Mouse (Mus musculus) embryonic facial prominence, embryonic 11.5 days (tissue): ENCODE measurements around the gene Pik3cd. TPM values are rescaled to one million over a fixed set of nuclear protein-coding genes. Genes with fewer than 3 reads are reported as not detected.

ENCODE experiments used
- ATAC-seq: fragments of 200-750 bp; cut with Nextera tagmentation; replicated peaks from 2 replicates; pipeline ENCODE4 v1.8.0; 2017; ENCODE audit warnings: low read depth; ENCODE audit not compliant: insufficient number of reproducible peaks, low FRiP score, low TSS enrichment
- DNase-seq: peaks from one replicate; pipeline ENCODE4 v3.0.0-alpha.2; 2015; ENCODE audit warnings: low spot score
- H3K27ac ChIP-seq: fragments of 300-500 bp; sonication (generic); replicated peaks from 2 replicates; pipeline ENCODE4 v1.5.1; 2014; ENCODE audit warnings: mild to moderate bottlenecking, low read depth, low read length, control low read depth
- H3K27me3 ChIP-seq: fragments of 300-500 bp; sonication (generic); 2 replicates; pipeline ENCODE4 v1.6.1; 2014; ENCODE audit warnings: mild to moderate bottlenecking, low read length, moderate library complexity, mixed read lengths; ENCODE audit not compliant: control insufficient read depth, insufficient read depth
- H3K36me3 ChIP-seq: fragments of 300-500 bp; sonication (generic); replicated peaks from 2 replicates; pipeline ENCODE4 v1.6.1; 2014; ENCODE audit warnings: low read depth, mild to moderate bottlenecking, low read length, moderate library complexity, mixed read lengths; ENCODE audit not compliant: control insufficient read depth, insufficient read depth
- H3K4me1 ChIP-seq: fragments of 300-500 bp; sonication (generic); 2 replicates; pipeline ENCODE4 v1.6.1; 2014; ENCODE audit warnings: low read length, mixed read lengths; ENCODE audit not compliant: control insufficient read depth, insufficient read depth
- H3K4me2 ChIP-seq: fragments of 300-500 bp; sonication (generic); 2 replicates; pipeline ENCODE4 v1.6.1; 2014; ENCODE audit warnings: low read depth, mild to moderate bottlenecking, control low read depth, low read length, moderate library complexity
- H3K4me3 ChIP-seq: fragments of 300-500 bp; sonication (generic); 2 replicates; pipeline ENCODE4 v1.5.1; 2014; ENCODE audit warnings: low read depth, low read length, control low read depth
- H3K9ac ChIP-seq: fragments of 300-500 bp; sonication (generic); replicated peaks from 2 replicates; pipeline ENCODE4 v1.6.1; 2014; ENCODE audit warnings: mild to moderate bottlenecking, control low read depth, low read length
- H3K9me3 ChIP-seq: fragments of 300-500 bp; sonication (generic); replicated peaks from 2 replicates; pipeline ENCODE4 v1.6.1; 2016; ENCODE audit warnings: mild to moderate bottlenecking, low read length, inconsistent platforms, mixed read lengths; ENCODE audit not compliant: control insufficient read depth
- WGBS: fragments of 180-500 bp; shearing (Covaris S2); extraction: QIAGEN DNeasy Blood & Tissue Kit; methylation state at CpG from one replicate; pipeline ENCODE4 v1.1.7; 2014; 5-methylcytosine and 5-hydroxymethylcytosine counted together
- polyA plus RNA-seq: library from polyadenylated mRNA; unstranded; fragments of >200 nt; fragmentation: Nextera tagmentation; extraction: Ambion mirVana; gene quantifications from 2 replicates; pipeline ENCODE4 v1.2.1, GENCODE M21; 2014

Gene Pik3cd
- polyA plus RNA-seq, 1 experiment from 2014 or later: 4.2 TPM

DNA sequence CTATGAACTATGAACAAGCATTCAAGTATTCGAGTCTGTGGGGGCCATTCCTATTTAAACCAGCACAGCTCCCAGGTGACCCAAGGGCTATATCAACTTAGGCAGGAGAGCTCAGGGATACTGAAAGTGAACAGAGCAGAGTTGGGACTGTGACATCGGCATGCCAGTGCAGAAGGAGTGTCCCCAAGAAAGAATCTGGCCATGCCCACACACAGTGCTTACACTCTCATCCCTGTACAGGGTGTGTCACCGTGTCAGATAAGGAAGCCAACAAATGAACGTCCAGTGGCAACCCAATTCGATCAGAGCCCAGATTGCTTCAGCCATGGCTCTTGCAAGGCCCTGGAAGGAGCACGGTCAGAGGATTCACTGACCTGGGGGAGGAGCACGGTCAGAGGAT lies 2.9 kb upstream of the Pik3cd start:
- H3K9ac ChIP-seq: no peak overlapping the region; the same call in 1 of the 2 replicates
- 70% methylated on average over 7 of the region's 7 CpGs for WGBS
- no peak for ATAC-seq
- no peaks in the 10 kb centered on the region for H3K4me1 ChIP-seq
- no peak overlapping the region for H3K4me3 ChIP-seq
- no peak overlapping the region for H3K4me2 ChIP-seq
- H3K9me3 ChIP-seq: no peaks in the 10 kb centered on the region
- no peak overlapping the region for H3K27ac ChIP-seq
- no peaks in the 10 kb centered on the region for H3K27me3 ChIP-seq
- DNase-seq: no peak
- H3K36me3 ChIP-seq: no peaks in the 10 kb centered on the region

DNA sequence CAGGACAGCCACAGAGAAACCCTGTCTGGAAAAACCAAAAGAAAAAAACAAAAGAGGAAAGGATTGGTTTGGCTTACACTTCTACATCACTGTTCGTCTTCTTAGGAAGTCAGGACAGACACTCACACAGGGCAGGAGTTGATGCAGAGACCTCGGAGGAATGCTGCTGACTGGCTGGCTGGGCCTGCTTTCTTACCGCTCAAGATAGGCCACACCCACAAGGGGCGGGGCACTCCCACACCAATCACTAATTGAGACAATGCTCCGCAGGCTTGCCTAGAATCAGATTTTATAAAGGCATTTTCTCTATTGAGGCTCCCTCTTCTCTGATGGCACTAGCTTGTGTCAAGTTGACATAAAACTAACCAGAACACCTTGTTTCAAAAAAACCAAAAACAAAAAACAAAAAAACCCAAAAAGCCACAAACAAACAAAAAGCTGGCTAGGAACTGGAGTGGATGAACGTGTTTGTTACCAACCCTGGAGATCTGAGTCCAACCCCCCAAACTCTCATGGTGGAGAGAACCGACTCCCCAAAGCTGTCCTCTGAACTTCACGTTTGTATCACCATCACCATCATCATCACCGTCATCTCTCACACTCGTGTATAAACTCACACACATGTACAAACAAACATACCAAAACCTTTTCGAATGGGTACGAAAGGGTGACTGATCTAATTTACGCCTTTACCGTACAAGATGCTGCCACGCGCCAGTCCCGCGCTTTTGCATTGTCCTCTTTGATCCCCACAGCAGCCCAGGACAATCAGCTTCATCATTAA lies 753 bp downstream of the Pik3cd start:
- DNase-seq: peak; percentile 50
- no peaks in the 10 kb centered on the region for H3K9me3 ChIP-seq
- 60% methylated on average over 18 of the region's 18 CpGs for WGBS
- no peak overlapping the region for H3K4me3 ChIP-seq
- no peaks in the 10 kb centered on the region for H3K4me1 ChIP-seq
- H3K4me2 ChIP-seq: no peak overlapping the region
- H3K27ac ChIP-seq: no peak overlapping the region
- no peak overlapping the region for H3K9ac ChIP-seq
- ATAC-seq: no peak
- H3K27me3 ChIP-seq: peaks cover 12% of the 10 kb centered on the region
- no peaks in the 10 kb centered on the region for H3K36me3 ChIP-seq

DNA sequence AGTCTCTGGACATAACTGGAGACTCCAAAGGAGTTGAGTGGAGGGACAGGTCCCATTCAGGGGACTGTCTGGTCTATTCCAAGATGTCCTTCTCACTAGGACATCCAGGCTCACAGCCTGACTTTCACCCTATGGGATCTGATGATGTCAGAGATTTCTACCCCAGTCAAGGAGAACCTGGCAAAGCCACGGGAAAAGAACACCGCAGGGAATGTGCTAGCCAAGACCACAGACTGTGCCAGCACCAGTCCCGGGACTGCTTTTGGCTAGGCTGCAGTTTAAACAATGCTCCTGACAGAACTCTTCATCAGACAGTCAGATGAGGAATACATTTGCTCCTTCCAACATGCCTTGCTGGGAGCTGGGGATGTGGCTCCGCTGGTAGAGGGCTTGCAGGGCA lies 2.4 kb downstream of the Pik3cd start:
- H3K36me3 ChIP-seq: no peaks in the 10 kb centered on the region
- H3K9ac ChIP-seq: no peak overlapping the region
- no peaks in the 10 kb centered on the region for H3K4me1 ChIP-seq
- no peak for ATAC-seq
- no peak overlapping the region for H3K4me2 ChIP-seq
- DNase-seq: no peak
- no peaks in the 10 kb centered on the region for H3K9me3 ChIP-seq
- no peak overlapping the region for H3K4me3 ChIP-seq
- H3K27me3 ChIP-seq: peaks cover 12% of the 10 kb centered on the region
- no peak overlapping the region for H3K27ac ChIP-seq
- 84% methylated on average over 4 of the region's 4 CpGs for WGBS

DNA sequence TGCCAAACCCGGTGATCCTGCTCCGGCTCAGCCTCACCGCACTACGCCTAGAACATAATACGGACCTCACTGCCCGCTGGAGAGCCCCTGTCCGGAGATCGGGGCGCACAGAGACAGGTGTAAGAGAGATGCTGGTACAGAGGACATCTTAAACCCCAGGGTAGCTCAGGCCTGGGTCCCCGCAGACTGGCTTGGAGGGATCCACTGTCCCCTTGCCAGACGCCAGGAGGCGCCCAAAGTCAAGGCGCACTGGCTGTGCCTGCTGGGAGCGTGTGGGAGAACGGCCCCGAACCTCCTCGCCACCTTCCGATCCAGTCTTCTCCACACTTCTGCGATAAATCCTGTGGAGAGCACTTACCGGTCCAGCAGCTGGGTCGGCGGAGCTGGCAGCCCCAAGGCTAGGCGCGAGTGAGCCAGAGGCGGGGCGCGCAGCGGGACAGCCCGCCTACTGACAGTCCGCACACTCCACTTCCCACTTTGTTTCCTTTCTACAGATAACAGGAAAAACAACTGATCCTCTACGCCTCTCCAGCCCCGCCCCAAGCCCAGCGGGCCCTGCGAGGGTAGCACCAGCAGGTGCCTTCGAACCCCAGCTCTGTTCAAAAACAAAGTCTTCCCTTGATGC lies 4.1 kb downstream of the Pik3cd start:
- Histone ChIP-seq H3K4me3 (peak overlapping the region; percentile 40), H3K27me3 (peaks cover 12% of the 10 kb centered on the region), H3K4me2 (peak overlapping the region; percentile 87), H3K27ac (no peak overlapping the region), H3K9ac (peak overlapping the region; percentile 64), H3K36me3 (no peaks in the 10 kb centered on the region), H3K9me3 (no peaks in the 10 kb centered on the region), H3K4me1 (no peaks in the 10 kb centered on the region)
- under 1% methylated on average over 35 of the region's 35 CpGs for WGBS
- DNase-seq: peak; percentile 78
- ATAC-seq: peak; percentile 59

DNA sequence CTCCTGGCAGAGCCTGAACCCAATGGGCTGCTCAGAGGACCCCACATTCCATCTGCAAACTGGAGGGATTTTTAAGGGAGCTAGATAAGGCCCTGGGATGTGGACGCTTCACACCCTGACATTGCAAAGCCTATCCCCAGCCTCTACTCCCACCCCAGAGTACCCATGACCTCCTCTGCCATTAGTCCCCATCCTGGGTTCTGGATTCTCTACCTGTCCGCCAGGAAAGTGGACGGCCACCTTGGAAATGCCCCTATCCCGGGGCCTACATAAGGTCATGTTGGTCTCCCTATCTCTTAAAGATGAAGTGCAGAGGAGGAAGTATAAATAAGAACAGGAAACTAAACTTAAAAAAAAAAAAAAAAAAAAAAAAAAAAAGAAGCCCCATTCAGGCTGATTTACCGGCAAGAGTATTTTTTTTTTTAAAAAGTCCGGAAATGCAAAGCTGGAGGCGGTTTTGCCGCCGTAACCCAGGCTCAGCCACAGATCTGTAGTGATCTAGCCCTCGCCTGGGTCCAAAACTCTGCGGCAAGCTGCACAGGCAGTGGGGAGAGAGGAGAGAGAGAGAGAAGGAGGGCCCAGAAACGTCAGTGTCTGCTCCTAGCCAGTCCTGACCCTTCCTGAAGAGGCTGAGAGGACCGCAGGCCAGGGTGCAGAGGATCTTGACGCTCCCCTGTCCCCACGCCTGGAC lies 4.7 kb downstream of the Pik3cd start:
- Histone ChIP-seq H3K27me3 (peaks cover 12% of the 10 kb centered on the region), H3K9me3 (no peaks in the 10 kb centered on the region), H3K27ac (no peak overlapping the region), H3K4me1 (no peaks in the 10 kb centered on the region), H3K4me3 (peak overlapping the region; percentile 40), H3K36me3 (no peaks in the 10 kb centered on the region), H3K4me2 (peak overlapping the region; percentile 87), H3K9ac (no peak overlapping the region; the same call in 1 of the 2 replicates)
- WGBS: 15% methylated on average over 15 of the region's 15 CpGs
- no peak; the same call in 1 of the 2 replicates for ATAC-seq
- peak; percentile 11 for DNase-seq

DNA sequence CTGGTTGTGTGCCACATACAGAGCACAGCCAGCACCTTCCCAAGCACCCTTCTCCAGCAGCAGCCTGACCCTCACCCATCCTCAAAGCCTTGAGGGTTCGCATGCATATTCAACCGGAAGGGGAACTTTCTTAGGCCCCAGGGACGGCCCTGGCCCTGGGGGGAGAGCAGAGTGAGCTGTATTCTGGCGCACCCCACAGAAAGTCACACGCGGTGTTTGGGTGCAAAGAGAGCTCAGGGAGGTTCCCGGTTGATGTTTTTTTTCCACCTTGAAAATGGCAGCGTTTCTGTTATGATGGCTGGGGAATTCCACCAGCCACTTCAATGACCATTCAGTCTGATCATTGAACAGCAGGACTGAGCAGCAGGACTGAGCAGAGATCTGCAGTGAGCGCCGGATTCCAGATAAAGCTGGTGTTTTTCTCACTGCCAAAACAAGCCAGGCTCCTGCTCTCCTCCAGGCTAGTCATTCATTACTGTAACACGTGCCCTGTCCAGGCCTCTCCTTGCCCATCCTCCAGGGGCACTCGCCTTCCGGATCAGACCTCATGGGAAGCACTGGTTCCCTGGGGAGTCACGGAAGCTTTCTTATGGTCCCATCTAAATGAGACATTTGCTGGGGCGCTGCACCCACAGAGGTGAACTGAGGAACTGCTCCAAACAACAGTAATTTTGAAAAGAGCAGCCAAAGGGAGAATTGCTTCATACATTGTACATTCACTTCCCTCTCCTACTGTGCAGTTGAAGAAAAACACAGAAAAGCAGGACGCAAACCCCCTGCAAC lies 6.0 kb downstream of the Pik3cd start:
- Histone ChIP-seq H3K4me2 (no peak overlapping the region), H3K4me3 (no peak overlapping the region), H3K36me3 (no peaks in the 10 kb centered on the region), H3K27me3 (peaks cover 12% of the 10 kb centered on the region), H3K4me1 (no peaks in the 10 kb centered on the region), H3K27ac (no peak overlapping the region), H3K9ac (no peak overlapping the region), H3K9me3 (no peaks in the 10 kb centered on the region)
- 35% methylated on average over 16 of the region's 16 CpGs for WGBS
- DNase-seq (peak; percentile 18), ATAC-seq (no peak)

DNA sequence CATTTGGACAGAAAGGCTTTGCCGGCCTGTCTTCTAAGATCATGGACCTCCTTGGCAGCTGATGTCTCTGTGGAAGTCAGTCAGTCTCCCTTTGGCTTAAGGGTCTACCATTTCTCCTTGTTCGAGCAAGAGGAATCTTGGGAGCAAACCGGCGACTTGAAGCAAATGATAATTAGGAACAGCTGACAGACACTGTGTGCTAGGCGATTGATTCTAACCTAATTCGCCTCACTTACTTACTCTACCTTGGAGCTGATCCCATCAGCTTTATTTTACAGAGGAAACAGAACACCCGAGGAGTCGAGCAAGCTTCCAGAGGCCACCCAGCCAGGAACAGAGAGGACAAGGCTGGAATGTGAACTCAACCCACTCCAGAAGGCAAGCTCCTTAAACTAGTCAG lies 11.0 kb downstream of the Pik3cd start:
- 37% methylated on average over 8 of the region's 8 CpGs for WGBS
- no peaks in the 10 kb centered on the region for H3K4me1 ChIP-seq

More for the DNA sequence above, 11.0 kb downstream of the Pik3cd start:
- H3K36me3 ChIP-seq: no peaks in the 10 kb centered on the region
- no peaks in the 10 kb centered on the region for H3K27me3 ChIP-seq
- no peak overlapping the region for H3K27ac ChIP-seq
- no peak overlapping the region for H3K4me2 ChIP-seq
- ATAC-seq (no peak), DNase-seq (peak; percentile 57)
- no peak overlapping the region for H3K9ac ChIP-seq
- no peaks in the 10 kb centered on the region for H3K9me3 ChIP-seq
- H3K4me3 ChIP-seq: no peak overlapping the region
